Mouse (Mus musculus): ENCODE results near the gene B830017H08Rik. TPM values are rescaled to one million over a fixed set of nuclear protein-coding genes. Genes with fewer than 3 reads are reported as not detected.

The B830017H08Rik gene
- polyA plus RNA-seq, 1 experiment = not detected

GRCm38 (mm10) chr16:17796971-17797811 lies 35.7 kb upstream of the B830017H08Rik start, which contains the start of gene Scarf2:
Gene Scarf2, plus strand, starts transcription at chr16:17797282.
- Histone ChIP-seq H3K79me3 (ENCODE audit: low read depth) (peaks cover 36% of the 10 kb centered on the region), H3ac (ENCODE audit: control insufficient read depth, insufficient read length, low read depth) (peak within 1 kb of the TSS; percentile 78), H3K36me3 (ENCODE audit: control insufficient read depth, insufficient read depth) (peaks cover 19% of the 10 kb centered on the region), H3K27me3 (ENCODE audit: control insufficient read depth, insufficient read depth, insufficient read length) (no peaks in the 10 kb centered on the region), H3K79me2 (ENCODE audit: control insufficient read depth, insufficient read depth) (peaks cover 47% of the 10 kb centered on the region), H3K4me3 (ENCODE audit: insufficient read depth, poor library complexity, severe bottlenecking) (peak within 1 kb of the TSS; percentile 68)
- TF ChIP-seq FOSL1 (IDR thresholded peaks at IDR 0.05; ENCODE audit: insufficient read depth, low read length, poor library complexity, severe bottlenecking) (no peak), CEBPB (IDR thresholded peaks at IDR 0.05; ENCODE audit: low read depth) (no peak), USF1 (IDR thresholded peaks at IDR 0.05; ENCODE audit: low read depth) (no peak), MYOD1 (IDR thresholded peaks at IDR 0.05; ENCODE audit: control insufficient read depth, insufficient read length, low read depth) (no peak), MYOG (IDR thresholded peaks at IDR 0.05; ENCODE audit: control insufficient read depth, extremely low read depth, insufficient read length) (no peak), CTCF (IDR thresholded peaks at IDR 0.05; ENCODE audit: control insufficient read depth, insufficient read depth, insufficient read length) (no peak), MAX (IDR thresholded peaks at IDR 0.05) (no peak)

GRCm38 (mm10) chr16:17797812-17798311 lies 35.1 kb upstream of the B830017H08Rik start:
- H3ac ChIP-seq (ENCODE audit: control insufficient read depth, insufficient read length, low read depth) = peak overlapping the region; percentile 78
- no peaks in the 10 kb centered on the region for H3K27me3 ChIP-seq (ENCODE audit: control insufficient read depth, insufficient read depth, insufficient read length)
- peak overlapping the region; percentile 68 for H3K4me3 ChIP-seq (ENCODE audit: insufficient read depth, poor library complexity, severe bottlenecking)
- H3K79me3 ChIP-seq (ENCODE audit: low read depth) = peaks cover 43% of the 10 kb centered on the region
- H3K36me3 ChIP-seq (ENCODE audit: control insufficient read depth, insufficient read depth) = peaks cover 21% of the 10 kb centered on the region
- peaks cover 54% of the 10 kb centered on the region for H3K79me2 ChIP-seq (ENCODE audit: control insufficient read depth, insufficient read depth)
- TF ChIP-seq CTCF (IDR thresholded peaks at IDR 0.05; ENCODE audit: control insufficient read depth, insufficient read depth, insufficient read length) (no peak), USF1 (IDR thresholded peaks at IDR 0.05; ENCODE audit: low read depth) (no peak), CEBPB (IDR thresholded peaks at IDR 0.05; ENCODE audit: low read depth) (no peak), FOSL1 (IDR thresholded peaks at IDR 0.05; ENCODE audit: insufficient read depth, low read length, poor library complexity, severe bottlenecking) (no peak), MYOD1 (IDR thresholded peaks at IDR 0.05; ENCODE audit: control insufficient read depth, insufficient read length, low read depth) (no peak), MYOG (IDR thresholded peaks at IDR 0.05; ENCODE audit: control insufficient read depth, extremely low read depth, insufficient read length) (no peak), MAX (IDR thresholded peaks at IDR 0.05) (no peak)

- peak overlapping the region; percentile 68 for H3K4me3 ChIP-seq (ENCODE audit: insufficient read depth, poor library complexity, severe bottlenecking)
- peak overlapping the region; percentile 78 for H3ac ChIP-seq (ENCODE audit: control insufficient read depth, insufficient read length, low read depth)
- H3K36me3 ChIP-seq (ENCODE audit: control insufficient read depth, insufficient read depth) = peaks cover 28% of the 10 kb centered on the region
- no peaks in the 10 kb centered on the region for H3K27me3 ChIP-seq (ENCODE audit: control insufficient read depth, insufficient read depth, insufficient read length)
- no peak for TF ChIP-seq CTCF (IDR thresholded peaks at IDR 0.05; ENCODE audit: control insufficient read depth, insufficient read depth, insufficient read length)
- no peak for TF ChIP-seq MYOD1 (IDR thresholded peaks at IDR 0.05; ENCODE audit: control insufficient read depth, insufficient read length, low read depth)
- no peak for TF ChIP-seq MAX (IDR thresholded peaks at IDR 0.05)
- TF ChIP-seq MYOG (IDR thresholded peaks at IDR 0.05; ENCODE audit: control insufficient read depth, extremely low read depth, insufficient read length) = no peak
- H3K79me2 ChIP-seq (ENCODE audit: control insufficient read depth, insufficient read depth) = peaks cover 58% of the 10 kb centered on the region
- peaks cover 43% of the 10 kb centered on the region for H3K79me3 ChIP-seq (ENCODE audit: low read depth)
Measured at GRCm38 (mm10) chr16:17798321-17799180, 34.4 kb upstream of the B830017H08Rik start.

- Histone ChIP-seq H3K4me3 (ENCODE audit: insufficient read depth, poor library complexity, severe bottlenecking) (no peak overlapping the region), H3K36me3 (ENCODE audit: control insufficient read depth, insufficient read depth) (peaks cover 38% of the 10 kb centered on the region), H3K79me2 (ENCODE audit: control insufficient read depth, insufficient read depth) (peaks cover 58% of the 10 kb centered on the region), H3K27me3 (ENCODE audit: control insufficient read depth, insufficient read depth, insufficient read length) (no peaks in the 10 kb centered on the region), H3K79me3 (ENCODE audit: low read depth) (peaks cover 47% of the 10 kb centered on the region), H3ac (ENCODE audit: control insufficient read depth, insufficient read length, low read depth) (no peak overlapping the region)
- TF ChIP-seq MYOD1 (IDR thresholded peaks at IDR 0.05; ENCODE audit: control insufficient read depth, insufficient read length, low read depth) = no peak
- TF ChIP-seq CEBPB (IDR thresholded peaks at IDR 0.05; ENCODE audit: low read depth) = no peak
- no peak for TF ChIP-seq MYOG (IDR thresholded peaks at IDR 0.05; ENCODE audit: control insufficient read depth, extremely low read depth, insufficient read length)
- TF ChIP-seq MAX (IDR thresholded peaks at IDR 0.05) = no peak
- TF ChIP-seq USF1 (IDR thresholded peaks at IDR 0.05; ENCODE audit: low read depth) = no peak
- TF ChIP-seq CTCF (IDR thresholded peaks at IDR 0.05; ENCODE audit: control insufficient read depth, insufficient read depth, insufficient read length) = no peak
- no peak for TF ChIP-seq FOSL1 (IDR thresholded peaks at IDR 0.05; ENCODE audit: insufficient read depth, low read length, poor library complexity, severe bottlenecking)
Measured at GRCm38 (mm10) chr16:17799584-17799983, 33.3 kb upstream of the B830017H08Rik start.

GRCm38 (mm10) chr16:17801777-17802455 lies 31.0 kb upstream of the B830017H08Rik start:
- no peak overlapping the region for H3K4me3 ChIP-seq (ENCODE audit: insufficient read depth, poor library complexity, severe bottlenecking)
- TF ChIP-seq USF1 (IDR thresholded peaks at IDR 0.05; ENCODE audit: low read depth) (no peak), CTCF (IDR thresholded peaks at IDR 0.05; ENCODE audit: control insufficient read depth, insufficient read depth, insufficient read length) (no peak), MYOD1 (IDR thresholded peaks at IDR 0.05; ENCODE audit: control insufficient read depth, insufficient read length, low read depth) (no peak), FOSL1 (IDR thresholded peaks at IDR 0.05; ENCODE audit: insufficient read depth, low read length, poor library complexity, severe bottlenecking) (no peak), MYOG (IDR thresholded peaks at IDR 0.05; ENCODE audit: control insufficient read depth, extremely low read depth, insufficient read length) (no peak), CEBPB (IDR thresholded peaks at IDR 0.05; ENCODE audit: low read depth) (no peak), MAX (IDR thresholded peaks at IDR 0.05) (no peak)
- no peak overlapping the region for H3ac ChIP-seq (ENCODE audit: control insufficient read depth, insufficient read length, low read depth)
- peaks cover 58% of the 10 kb centered on the region for H3K79me2 ChIP-seq (ENCODE audit: control insufficient read depth, insufficient read depth)
- peaks cover 58% of the 10 kb centered on the region for H3K36me3 ChIP-seq (ENCODE audit: control insufficient read depth, insufficient read depth)
- peaks cover 57% of the 10 kb centered on the region for H3K79me3 ChIP-seq (ENCODE audit: low read depth)
- H3K27me3 ChIP-seq (ENCODE audit: control insufficient read depth, insufficient read depth, insufficient read length) = no peaks in the 10 kb centered on the region
